Mouse (Mus musculus) lung, adult 2 months (tissue): ENCODE measurements around the gene Plxdc1.

Experiments used
- CTCF ChIP-seq: fragments of 200-500 bp; IDR thresholded peaks from 2 replicates; pipeline ENCODE4 v1.5.1; 2011; ENCODE audit warnings: mild to moderate bottlenecking, low read length, control low read depth; ENCODE audit not compliant: insufficient read depth
- POLR2A ChIP-seq: fragments of 200-500 bp; IDR thresholded peaks from 2 replicates; pipeline ENCODE4 v1.6.1; 2011; ENCODE audit warnings: low read depth, mild to moderate bottlenecking, control low read depth, low read length, borderline replicate concordance; ENCODE audit errors: extremely low read depth

DNA sequence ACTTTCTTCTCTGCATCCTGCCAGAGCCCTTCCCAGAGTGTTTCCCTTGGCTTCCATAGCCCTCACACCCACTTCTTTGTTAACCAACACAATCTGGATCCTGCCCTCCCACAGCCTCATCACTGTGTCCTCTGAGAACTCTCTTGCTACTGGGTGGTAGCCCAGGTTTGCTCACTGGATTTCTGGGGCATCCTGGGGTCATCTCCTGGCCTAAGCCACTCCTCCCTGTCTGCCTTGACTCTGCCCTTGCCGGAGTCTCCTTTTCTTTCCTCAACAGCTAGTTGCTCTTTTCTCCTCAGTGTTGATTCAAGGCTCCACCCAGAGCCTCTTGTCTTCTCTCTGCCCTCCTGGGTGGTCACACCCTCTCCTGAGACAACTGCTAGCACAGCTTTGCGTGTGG is 80.3 kb downstream of the Plxdc1 start:
- TF ChIP-seq CTCF (no peak), POLR2A (no peak)
